Mouse (Mus musculus) ES-Bruce4 (cell line): ENCODE data around the gene Lag3.

Experiments used
- CTCF ChIP-seq: IDR thresholded peaks from one replicate; pipeline ENCODE4 v1.8.1; 2011; ENCODE audit warnings: low read depth, low read length
- POLR2A ChIP-seq: IDR thresholded peaks from one replicate; pipeline ENCODE4 v1.8.1; 2011; ENCODE audit warnings: low read length; ENCODE audit not compliant: insufficient read depth

- TF ChIP-seq POLR2A, result no peak
- no peak for TF ChIP-seq CTCF
These were observed 50.2 kb downstream of the Lag3 start for GRCm38 (mm10) chr6:124861266-124861665.
